ENCODE assay signal across 27 mouse cellular contexts in genomic region chr4:48079285-48080039, GRCm38 (mm10). TPM values are rescaled to one million over a fixed set of nuclear protein-coding genes. Genes with fewer than 3 reads are reported as not detected.
DNase-seq lines count a peak whose midpoint lies in the region; ATAC-seq and TF ChIP-seq lines count a peak whose summit lies in the region.
"Had no signal": no experiment of that assay in that cellular context is flagged by ENCODE, and none has a peak within 500 bp of the region (broad histone marks: within the 10 kb centered on the region; RNA-seq: fewer than 3 reads in every experiment).

No protein-coding gene starts in this region.

- 58% methylated on average over 8 of the region's 8 CpGs for WGBS in hindbrain, embryonic 10.5 days
- 47% methylated on average over 8 of the region's 8 CpGs for WGBS in hindbrain, embryonic 16.5 days
- 37% methylated on average over 8 of the region's 8 CpGs for WGBS in forebrain, embryonic 13.5 days
- 34% methylated on average over 8 of the region's 8 CpGs for WGBS in midbrain, embryonic 11.5 days
- 56% methylated on average over 8 of the region's 8 CpGs for WGBS in neural tube, embryonic 15.5 days

- H3K4me3 ChIP-seq in hindbrain, embryonic 10.5 days, result no peak overlapping the region
- no peak overlapping the region for H3K4me3 ChIP-seq in hindbrain, embryonic 16.5 days (ENCODE audit: low read length)
- H3K4me3 ChIP-seq in forebrain, embryonic 13.5 days, result no peak overlapping the region
- no peak overlapping the region for H3K4me3 ChIP-seq in midbrain, embryonic 11.5 days (ENCODE audit: low read depth, low read length)
- H3K4me3 ChIP-seq in neural tube, embryonic 15.5 days (replicated peaks), result no peak overlapping the region
- H3K4me3 ChIP-seq: embryonic facial prominence, embryonic 12.5 days; erythroblast, embryonic 14.5 days; heart, embryonic 10.5 days; limb, embryonic 10.5 days; neural tube, embryonic 12.5 days had no signal

- no peak for TF ChIP-seq CTCF in brain, embryonic 14.5 days (IDR thresholded peaks at IDR 0.05; ENCODE audit: borderline replicate concordance, extremely low read depth, insufficient read depth, insufficient read length)

- ATAC-seq in hindbrain, embryonic 16.5 days, result no peak
- ATAC-seq in forebrain, embryonic 13.5 days, result 0 out of 2 replicates have a peak, but pooled peaks have one; percentile 51
- peak; percentile 78 for ATAC-seq in midbrain, embryonic 11.5 days (ENCODE audit: low FRiP score)
- ATAC-seq in neural tube, embryonic 15.5 days (ENCODE audit: low FRiP score), result no peak
- ATAC-seq: liver, postnatal 0 days had no signal

- no peak for TF ChIP-seq POLR2A in brain, embryonic 14.5 days (IDR thresholded peaks at IDR 0.05; ENCODE audit: borderline replicate concordance, extremely low read depth, insufficient read depth, insufficient read length, poor library complexity, severe bottlenecking)

- peaks cover 25% of the 10 kb centered on the region for H3K4me1 ChIP-seq in hindbrain, embryonic 10.5 days (replicated peaks)
- H3K4me1 ChIP-seq in hindbrain, embryonic 16.5 days (ENCODE audit: control insufficient read depth, insufficient read depth, low read depth, low read length), result no peaks in the 10 kb centered on the region; the same call in 1 of the 2 replicates
- peaks cover 23% of the 10 kb centered on the region for H3K4me1 ChIP-seq in forebrain, embryonic 13.5 days
- H3K4me1 ChIP-seq in midbrain, embryonic 11.5 days (ENCODE audit: control insufficient read depth, insufficient read depth, low read length), result peaks cover 15% of the 10 kb centered on the region
- H3K4me1 ChIP-seq in neural tube, embryonic 15.5 days, result peaks cover 5% of the 10 kb centered on the region; the same call in 1 of the 2 replicates
- H3K4me1 ChIP-seq: neural tube, embryonic 12.5 days had no signal

- H3K9ac ChIP-seq in hindbrain, embryonic 16.5 days (ENCODE audit: low read depth, low read length), result no peak overlapping the region
- no peak overlapping the region for H3K9ac ChIP-seq in forebrain, embryonic 13.5 days
- no peak overlapping the region for H3K9ac ChIP-seq in midbrain, embryonic 11.5 days (ENCODE audit: low read length)
- H3K9ac ChIP-seq in neural tube, embryonic 15.5 days (replicated peaks), result no peak overlapping the region
- H3K9ac ChIP-seq: embryonic facial prominence, embryonic 12.5 days; liver, postnatal 0 days; neural tube, embryonic 12.5 days had no signal

- no peaks in the 10 kb centered on the region for H3K27me3 ChIP-seq in hindbrain, embryonic 10.5 days (ENCODE audit: insufficient read depth, poor library complexity, severe bottlenecking)
- no peaks in the 10 kb centered on the region for H3K27me3 ChIP-seq in hindbrain, embryonic 16.5 days (replicated peaks; ENCODE audit: control insufficient read depth, insufficient read depth, low read length)
- no peaks in the 10 kb centered on the region for H3K27me3 ChIP-seq in forebrain, embryonic 13.5 days
- H3K27me3 ChIP-seq in midbrain, embryonic 11.5 days (ENCODE audit: control insufficient read depth, insufficient read depth, low read length), result no peaks in the 10 kb centered on the region
- H3K27me3 ChIP-seq in neural tube, embryonic 15.5 days (replicated peaks), result no peaks in the 10 kb centered on the region
- H3K27me3 ChIP-seq: embryonic facial prominence, embryonic 12.5 days; neural tube, embryonic 12.5 days had no signal

- H3K27ac ChIP-seq in hindbrain, embryonic 10.5 days, result peak overlapping the region; percentile 66; the same call in 1 of the 2 replicates
- H3K27ac ChIP-seq in hindbrain, embryonic 16.5 days (ENCODE audit: low read depth, low read length), result no peak overlapping the region
- no peak overlapping the region for H3K27ac ChIP-seq in forebrain, embryonic 13.5 days
- peak overlapping the region; percentile 28; the same call in 1 of the 2 replicates for H3K27ac ChIP-seq in midbrain, embryonic 11.5 days (ENCODE audit: low read depth, low read length)
- H3K27ac ChIP-seq in neural tube, embryonic 15.5 days (replicated peaks), result no peak overlapping the region; the same call in 1 of the 2 replicates
- H3K27ac ChIP-seq: embryonic facial prominence, embryonic 12.5 days; heart, embryonic 10.5 days; limb, embryonic 10.5 days; neural tube, embryonic 12.5 days had no signal

- no peak for DNase-seq in hindbrain, embryonic 10.5 days (ENCODE audit: low spot score)
- DNase-seq in brain, embryonic 14.5 days (ENCODE audit: low read depth), result peak; percentile 70
- peak; percentile 86 for DNase-seq in midbrain, embryonic 11.5 days (ENCODE audit: low spot score, missing footprints)
- no peak for DNase-seq in adrenal gland, adult 8-10 months
- no peak for DNase-seq in adrenal gland, adult (ENCODE audit: inconsistent age in 2 of 2, low spot score in 1 of 2)
- DNase-seq: adrenal gland, adult 2 months; B cell, adult 2 months; cerebellum, postnatal 14 days; gastrocnemius, postnatal 25 days; kidney, adult 8-10 months; kidney, postnatal 14 days; layer of hippocampus, adult 9-11 months; liver, postnatal 0 days; lung, postnatal 10 days; right cerebral cortex, postnatal 14 days; spleen, adult 18-20 months; thymus, postnatal 36 days had no signal

- no peak overlapping the region for H3K4me2 ChIP-seq in hindbrain, embryonic 16.5 days (ENCODE audit: low read length)
- no peak overlapping the region for H3K4me2 ChIP-seq in forebrain, embryonic 13.5 days
- no peak overlapping the region for H3K4me2 ChIP-seq in midbrain, embryonic 11.5 days
- H3K4me2 ChIP-seq in neural tube, embryonic 15.5 days, result no peak overlapping the region
- H3K4me2 ChIP-seq: embryonic facial prominence, embryonic 12.5 days; neural tube, embryonic 12.5 days had no signal

- no peaks in the 10 kb centered on the region for H3K36me3 ChIP-seq in hindbrain, embryonic 10.5 days
- no peaks in the 10 kb centered on the region for H3K36me3 ChIP-seq in hindbrain, embryonic 16.5 days (ENCODE audit: control insufficient read depth, insufficient read depth, low read length)
- H3K36me3 ChIP-seq in forebrain, embryonic 13.5 days (ENCODE audit: poor library complexity, severe bottlenecking), result no peaks in the 10 kb centered on the region
- H3K36me3 ChIP-seq in midbrain, embryonic 11.5 days (ENCODE audit: control insufficient read depth, insufficient read depth, low read length), result no peaks in the 10 kb centered on the region
- no peaks in the 10 kb centered on the region for H3K36me3 ChIP-seq in neural tube, embryonic 15.5 days
- H3K36me3 ChIP-seq: embryonic facial prominence, embryonic 12.5 days; heart, embryonic 10.5 days; limb, embryonic 10.5 days; neural tube, embryonic 12.5 days had no signal

- no peaks in the 10 kb centered on the region for H3K9me3 ChIP-seq in hindbrain, embryonic 10.5 days
- no peaks in the 10 kb centered on the region for H3K9me3 ChIP-seq in hindbrain, embryonic 16.5 days (ENCODE audit: control insufficient read depth, low read length)
- H3K9me3 ChIP-seq in forebrain, embryonic 13.5 days (replicated peaks), result no peaks in the 10 kb centered on the region
- no peaks in the 10 kb centered on the region for H3K9me3 ChIP-seq in midbrain, embryonic 11.5 days (ENCODE audit: control insufficient read depth, low read length)
- no peaks in the 10 kb centered on the region for H3K9me3 ChIP-seq in neural tube, embryonic 15.5 days (replicated peaks)
- H3K9me3 ChIP-seq: embryonic facial prominence, embryonic 12.5 days; heart, embryonic 10.5 days; limb, embryonic 10.5 days; neural tube, embryonic 12.5 days had no signal

RNA-seq across cellular contexts. Expression of gene Nr4a3, which starts 34.5 kb away (rescaled TPM):
- 0.44 and 1.2 TPM in 2 replicates for polyA plus RNA-seq in hindbrain, embryonic 10.5 days (2016; fragmentation: Nextera tagmentation; extraction: Ambion mirVana)
- polyA plus RNA-seq in hindbrain, embryonic 16.5 days (2015; fragmentation: Nextera tagmentation; extraction: Ambion mirVana), result 0.89 and 1.3 TPM in 2 replicates
- 5.7 and 6.5 TPM in 2 replicates for polyA plus RNA-seq in brain, embryonic 14.5 days (2012; rRNA removed)
- 1.7 and 1.9 TPM in 2 replicates for polyA plus RNA-seq in forebrain, embryonic 13.5 days (2015; fragmentation: Nextera tagmentation; extraction: Ambion mirVana)
- 0.68 and 0.77 TPM in 2 replicates for polyA plus RNA-seq in midbrain, embryonic 11.5 days (2014; fragmentation: Nextera tagmentation; extraction: Ambion mirVana)
- 1.8 and 2.7 TPM in 2 replicates for polyA plus RNA-seq in neural tube, embryonic 15.5 days (2015; fragmentation: Nextera tagmentation; extraction: Ambion mirVana)
- 10 to 100 TPM; 49.4 to 74.0 (median 59.3) TPM for total RNA-seq in adrenal gland, adult 8-10 months (2022)
- polyA plus RNA-seq: erythroblast, embryonic 14.5 days; intestine, embryonic 14.5 days; liver, adult 2 months; liver, postnatal 0 days had no signal

RNA-seq across cellular contexts. Expression of gene Stx17, which starts 45.3 kb away (rescaled TPM):
- polyA plus RNA-seq in hindbrain, embryonic 10.5 days (2016; fragmentation: Nextera tagmentation; extraction: Ambion mirVana), result 19.2 and 22.8 TPM in 2 replicates
- 26.5 and 27.0 TPM in 2 replicates for polyA plus RNA-seq in hindbrain, embryonic 16.5 days (2015; fragmentation: Nextera tagmentation; extraction: Ambion mirVana)
- 10.2 and 11.5 TPM in 2 replicates for polyA plus RNA-seq in brain, embryonic 14.5 days (2012; rRNA removed)
- polyA plus RNA-seq in forebrain, embryonic 13.5 days (2015; fragmentation: Nextera tagmentation; extraction: Ambion mirVana), result 20.0 and 22.7 TPM in 2 replicates
- 23.6 and 24.7 TPM in 2 replicates for polyA plus RNA-seq in midbrain, embryonic 11.5 days (2014; fragmentation: Nextera tagmentation; extraction: Ambion mirVana)
- polyA plus RNA-seq in neural tube, embryonic 15.5 days (2015; fragmentation: Nextera tagmentation; extraction: Ambion mirVana), result 23.9 and 27.4 TPM in 2 replicates
- 10 to 100 TPM; 78.6 to 92.6 (median 90.2) TPM for total RNA-seq in adrenal gland, adult 8-10 months (2022)

Comparison
In these comparisons a context has a peak if more than half of its experiments do, and no peak if none do; other contexts are left out.
1. H3K27ac ChIP-seq: peak in hindbrain, embryonic 10.5 days (single experiment) and midbrain, embryonic 11.5 days (single experiment); none in hindbrain, embryonic 16.5 days (single experiment), forebrain, embryonic 13.5 days (single experiment) and neural tube, embryonic 15.5 days (single experiment).
2. DNase-seq: peak in brain, embryonic 14.5 days (single experiment) and midbrain, embryonic 11.5 days (single experiment); none in hindbrain, embryonic 10.5 days (single experiment), adrenal gland, adult 8-10 months (single experiment) and adrenal gland, adult (0 of 2).
3. ATAC-seq: peak in forebrain, embryonic 13.5 days (single experiment) and midbrain, embryonic 11.5 days (single experiment); none in hindbrain, embryonic 16.5 days (single experiment) and neural tube, embryonic 15.5 days (single experiment).